Mouse (Mus musculus): Measurements from ENCODE around the gene Tesmin.

Gene Tesmin

DNA sequence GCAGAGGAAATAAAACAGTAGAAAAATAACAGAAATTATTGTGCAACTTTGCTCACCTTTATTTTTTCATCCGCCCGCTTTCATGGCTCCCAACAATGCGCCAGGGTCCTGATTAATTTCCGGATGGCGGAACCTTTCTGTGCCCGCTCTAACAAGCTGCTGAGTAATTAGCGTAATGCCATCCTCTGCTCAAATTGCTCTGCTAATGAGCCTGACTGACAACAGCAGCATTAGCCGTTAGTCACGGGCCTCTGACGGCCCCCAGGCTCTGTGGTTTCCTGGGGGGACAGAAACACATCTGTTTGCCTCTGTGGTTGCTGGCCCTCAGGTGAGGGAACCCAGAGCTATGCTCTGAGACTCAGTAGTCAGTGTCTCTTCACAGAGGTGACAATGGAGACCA lies 52.4 kb downstream of the Tesmin start:
- no peak for DNase-seq (ENCODE audit: low spot score)

DNA sequence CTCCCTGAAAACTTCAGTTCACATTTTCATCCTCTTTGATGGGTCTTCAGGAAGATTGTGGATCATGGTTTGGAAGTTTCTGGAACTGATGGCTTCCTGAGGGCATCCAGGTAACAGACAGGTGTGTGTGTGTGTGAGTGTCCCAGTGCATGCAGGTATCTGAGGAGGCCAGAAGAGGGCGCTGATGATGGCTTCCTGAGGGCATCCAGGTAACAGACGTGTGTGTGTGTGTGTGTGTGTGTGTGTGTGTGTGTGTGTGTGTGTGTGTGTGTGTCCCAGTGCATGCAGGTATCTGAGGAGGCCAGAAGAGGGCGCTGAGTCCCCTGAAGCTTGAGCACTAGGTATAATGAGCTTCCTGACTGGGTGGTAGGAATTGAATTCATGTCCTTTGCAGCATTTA lies 58.7 kb downstream of the Tesmin start:
- no peak for DNase-seq (ENCODE audit: low spot score)

DNA sequence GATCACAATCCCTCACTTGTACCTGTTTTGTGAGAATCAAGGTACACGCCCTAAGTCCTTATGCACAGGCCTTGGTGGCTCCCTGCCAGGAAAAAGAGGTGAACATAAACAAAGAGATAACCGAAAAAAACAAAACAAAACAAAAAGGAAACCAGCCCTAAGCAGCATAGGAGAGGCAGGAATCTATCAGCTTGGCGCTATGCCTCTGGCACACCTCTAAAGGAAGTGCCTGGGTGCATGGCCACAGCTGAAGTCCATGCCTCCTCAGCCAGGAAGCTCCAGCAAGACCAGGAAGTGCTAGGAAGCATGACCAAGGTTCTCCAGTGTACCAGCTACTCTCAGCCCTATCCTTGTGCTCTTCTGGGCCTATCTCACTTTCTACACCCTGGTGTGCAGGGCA lies 60.6 kb downstream of the Tesmin start:
- no peak for DNase-seq (ENCODE audit: low spot score)

DNA sequence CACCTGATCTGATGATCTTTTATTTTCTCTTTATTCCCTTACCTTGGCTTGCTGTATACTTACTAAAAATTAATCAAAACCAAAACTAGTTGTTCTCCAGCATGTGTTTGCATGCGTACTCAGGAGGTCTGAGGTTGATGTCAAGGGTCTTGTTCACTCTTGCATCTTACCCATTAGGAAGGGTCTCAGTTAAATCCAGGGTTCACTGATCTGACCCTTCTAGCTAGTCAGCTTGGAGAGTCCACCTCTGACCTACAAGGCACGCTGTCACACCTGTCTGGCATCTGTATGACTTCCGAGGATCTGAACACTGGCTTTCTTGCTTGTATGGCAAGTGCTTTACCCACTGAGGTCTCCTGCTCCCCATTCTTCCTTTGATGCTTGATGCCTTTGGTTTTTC lies 62.1 kb downstream of the Tesmin start:
- DNase-seq (ENCODE audit: low spot score): no peak

DNA sequence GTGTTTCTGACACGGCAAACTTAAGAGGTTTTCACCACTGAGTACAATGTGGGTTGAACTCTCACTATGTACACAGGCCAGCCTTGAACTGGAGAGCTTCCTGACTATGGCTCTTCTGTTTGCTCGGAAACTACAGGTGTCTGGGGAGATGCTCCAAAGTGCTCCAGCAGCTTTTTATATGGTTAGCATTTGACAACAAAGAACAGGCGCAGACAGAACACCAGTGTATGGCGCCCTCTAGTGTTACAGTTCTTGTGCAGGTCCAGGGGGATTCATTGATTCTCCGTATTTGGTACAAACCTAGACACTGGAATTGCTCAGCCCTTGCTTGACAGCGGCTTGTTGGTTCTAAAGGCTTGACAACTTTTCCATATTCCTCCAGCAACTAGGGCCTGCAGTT lies 62.5 kb downstream of the Tesmin start:
- DNase-seq (ENCODE audit: low spot score): no peak

DNA sequence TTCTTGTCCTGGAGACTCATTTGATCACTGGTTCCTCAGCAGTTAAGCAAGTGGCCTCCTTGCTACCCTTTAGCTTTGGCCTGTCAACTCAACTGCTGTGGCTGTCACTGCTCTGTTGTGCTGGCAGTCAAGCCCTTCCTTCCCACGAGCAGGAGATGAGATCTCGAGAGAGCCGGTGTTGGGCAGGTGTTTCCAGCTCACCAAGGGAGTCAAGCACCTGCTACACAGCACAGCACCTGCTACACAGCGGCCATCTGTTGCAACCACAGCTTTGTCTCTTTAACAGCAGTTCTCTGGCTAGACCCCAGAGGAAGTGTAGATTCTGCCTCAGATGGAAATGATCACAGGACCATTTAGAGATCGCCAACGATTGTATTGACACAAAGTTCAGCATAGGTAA lies 63.0 kb downstream of the Tesmin start:
- DNase-seq (ENCODE audit: low spot score): no peak
